Mouse (Mus musculus): ENCODE data around the gene Rgcc. TPM values are rescaled to one million over a fixed set of nuclear protein-coding genes. Genes with fewer than 3 reads are reported as not detected.

The Rgcc gene
- polyA plus RNA-seq, 1 experiment = 325 TPM

- H3K4me3 ChIP-seq (ENCODE audit: insufficient read depth, low read depth, low read length) = no peak overlapping the region
- peaks cover 3% of the 10 kb centered on the region; the same call in 1 of the 2 replicates for H3K4me1 ChIP-seq (ENCODE audit: control insufficient read depth, insufficient read depth, insufficient read length, low read length)
- H3K27ac ChIP-seq (replicated peaks; ENCODE audit: low read depth, low read length) = no peak overlapping the region
Measured at GRCm38 (mm10) chr14:79244571-79244970, 56.9 kb downstream of the Rgcc start.

- no peak overlapping the region for H3K27ac ChIP-seq (replicated peaks; ENCODE audit: low read depth, low read length)
- no peak overlapping the region for H3K4me3 ChIP-seq (ENCODE audit: insufficient read depth, low read depth, low read length)
- H3K4me1 ChIP-seq (ENCODE audit: control insufficient read depth, insufficient read depth, insufficient read length, low read length) = peaks cover 3% of the 10 kb centered on the region; the same call in 1 of the 2 replicates
Measured at GRCm38 (mm10) chr14:79243038-79243883, 58.2 kb downstream of the Rgcc start.

- Histone ChIP-seq H3K4me1 (ENCODE audit: control insufficient read depth, insufficient read depth, insufficient read length, low read length) (peaks cover 3% of the 10 kb centered on the region; the same call in 1 of the 2 replicates), H3K4me3 (ENCODE audit: insufficient read depth, low read depth, low read length) (no peak overlapping the region), H3K27ac (replicated peaks; ENCODE audit: low read depth, low read length) (no peak overlapping the region)
Measured at GRCm38 (mm10) chr14:79242386-79242720, 59.1 kb downstream of the Rgcc start.

GRCm38 (mm10) chr14:79241656-79242385, 59.6 kb downstream of the Rgcc start:
- H3K27ac ChIP-seq (replicated peaks; ENCODE audit: low read depth, low read length) = no peak overlapping the region
- peaks cover 3% of the 10 kb centered on the region; the same call in 1 of the 2 replicates for H3K4me1 ChIP-seq (ENCODE audit: control insufficient read depth, insufficient read depth, insufficient read length, low read length)
- H3K4me3 ChIP-seq (ENCODE audit: insufficient read depth, low read depth, low read length) = no peak overlapping the region

GRCm38 (mm10) chr14:79241057-79241570, 60.3 kb downstream of the Rgcc start:
- H3K27ac ChIP-seq (replicated peaks; ENCODE audit: low read depth, low read length) = no peak overlapping the region
- H3K4me1 ChIP-seq (ENCODE audit: control insufficient read depth, insufficient read depth, insufficient read length, low read length) = peaks cover 6% of the 10 kb centered on the region; the same call in 1 of the 2 replicates
- no peak overlapping the region for H3K4me3 ChIP-seq (ENCODE audit: insufficient read depth, low read depth, low read length)

- no peak overlapping the region for H3K4me3 ChIP-seq (ENCODE audit: insufficient read depth, low read depth, low read length)
- H3K27ac ChIP-seq (replicated peaks; ENCODE audit: low read depth, low read length) = no peak overlapping the region
- peaks cover 4% of the 10 kb centered on the region; the same call in 1 of the 2 replicates for H3K4me1 ChIP-seq (ENCODE audit: control insufficient read depth, insufficient read depth, insufficient read length, low read length)
Measured at GRCm38 (mm10) chr14:79239402-79239801, 62.0 kb downstream of the Rgcc start.

Other genes starting within 250 kb of the Rgcc start
- gene Zfp957, start 54.3 kb downstream of the Rgcc start, polyA plus RNA-seq (2012; ENCODE audit: insufficient read depth, insufficient read length, missing spikeins) = not detected in 2 replicates
- gene Naa16, start 89.1 kb upstream of the Rgcc start, polyA plus RNA-seq (2012; ENCODE audit: insufficient read depth, insufficient read length, missing spikeins) = 10.9 and 12.1 TPM in 2 replicates
- gene Mtrf1, start 96.1 kb upstream of the Rgcc start, polyA plus RNA-seq (2012; ENCODE audit: insufficient read depth, insufficient read length, missing spikeins) = 11.9 and 17.8 TPM in 2 replicates
- 2.8 and 3.5 TPM in 2 replicates for gene Kbtbd7, start 124.9 kb upstream of the Rgcc start, polyA plus RNA-seq (2012; ENCODE audit: insufficient read depth, insufficient read length, missing spikeins)
- not detected in 2 replicates for gene Kbtbd6, start 150.2 kb upstream of the Rgcc start, polyA plus RNA-seq (2012; ENCODE audit: insufficient read depth, insufficient read length, missing spikeins)
- gene Elf1, start 179.5 kb upstream of the Rgcc start, polyA plus RNA-seq (2012; ENCODE audit: insufficient read depth, insufficient read length, missing spikeins) = 10.0 and 11.5 TPM in 2 replicates
- gene Wbp4, start 179.9 kb upstream of the Rgcc start, polyA plus RNA-seq (2012; ENCODE audit: insufficient read depth, insufficient read length, missing spikeins) = 25.0 and 28.1 TPM in 2 replicates